Mouse (Mus musculus): Measurements from ENCODE around the gene Skida1.
A peak's percentile ranks its signal among the peaks of the same experiment; 100 is the strongest.

The Skida1 gene

GRCm38 (mm10) chr2:18055929-18056785 lies 7.3 kb upstream of the Skida1 start:
- peak; percentile 82 for ATAC-seq (ENCODE audit: insufficient number of reproducible peaks, low FRiP score, low TSS enrichment)

- no peak for ATAC-seq (ENCODE audit: insufficient number of reproducible peaks, low FRiP score, low TSS enrichment)
Observed at GRCm38 (mm10) chr2:18055016-18055928, 6.4 kb upstream of the Skida1 start, which contains the start of gene Mllt10. Mllt10 (plus strand) TSS chr2:18055237.

GRCm38 (mm10) chr2:18053951-18054530 lies 5.2 kb upstream of the Skida1 start:
- ATAC-seq (ENCODE audit: insufficient number of reproducible peaks, low FRiP score, low TSS enrichment): no peak

- ATAC-seq (ENCODE audit: insufficient number of reproducible peaks, low FRiP score, low TSS enrichment): no peak
Observed at GRCm38 (mm10) chr2:18053243-18053950, 4.5 kb upstream of the Skida1 start.

- ATAC-seq (ENCODE audit: insufficient number of reproducible peaks, low FRiP score, low TSS enrichment): no peak
Observed at GRCm38 (mm10) chr2:18052581-18052980, 3.7 kb upstream of the Skida1 start.

- ATAC-seq (ENCODE audit: insufficient number of reproducible peaks, low FRiP score, low TSS enrichment): no peak
Observed at GRCm38 (mm10) chr2:18051831-18052170, 3.0 kb upstream of the Skida1 start.

- ATAC-seq (ENCODE audit: insufficient number of reproducible peaks, low FRiP score, low TSS enrichment): no peak
Observed at GRCm38 (mm10) chr2:18051026-18051830, 2.4 kb upstream of the Skida1 start.

GRCm38 (mm10) chr2:18050541-18050985 lies 1.7 kb upstream of the Skida1 start:
- ATAC-seq (ENCODE audit: insufficient number of reproducible peaks, low FRiP score, low TSS enrichment): no peak

- ATAC-seq (ENCODE audit: insufficient number of reproducible peaks, low FRiP score, low TSS enrichment): no peak
Observed at GRCm38 (mm10) chr2:18050018-18050417, 1.2 kb upstream of the Skida1 start.

GRCm38 (mm10) chr2:18049279-18049821 lies 499 bp upstream of the Skida1 start:
- no peak for ATAC-seq (ENCODE audit: insufficient number of reproducible peaks, low FRiP score, low TSS enrichment)

- peak; percentile 88 for ATAC-seq (ENCODE audit: insufficient number of reproducible peaks, low FRiP score, low TSS enrichment)
Observed at GRCm38 (mm10) chr2:18047646-18048452, 1.0 kb downstream of the Skida1 start.

GRCm38 (mm10) chr2:18046758-18047645 lies 1.8 kb downstream of the Skida1 start:
- ATAC-seq (ENCODE audit: insufficient number of reproducible peaks, low FRiP score, low TSS enrichment): peak; percentile 63

- no peak for ATAC-seq (ENCODE audit: insufficient number of reproducible peaks, low FRiP score, low TSS enrichment)
Observed at GRCm38 (mm10) chr2:18046186-18046585, 2.7 kb downstream of the Skida1 start.

- no peak for ATAC-seq (ENCODE audit: insufficient number of reproducible peaks, low FRiP score, low TSS enrichment)
Observed at GRCm38 (mm10) chr2:18045781-18046181, 3.1 kb downstream of the Skida1 start.

GRCm38 (mm10) chr2:18045143-18045780 lies 3.6 kb downstream of the Skida1 start:
- ATAC-seq (ENCODE audit: insufficient number of reproducible peaks, low FRiP score, low TSS enrichment): no peak

- no peak for ATAC-seq (ENCODE audit: insufficient number of reproducible peaks, low FRiP score, low TSS enrichment)
Observed at GRCm38 (mm10) chr2:18041199-18041885, 7.5 kb downstream of the Skida1 start.

Data from cerebellum, adult (tissue).